Comparison of ENCODE assay signal across 11 mouse cellular contexts in the genomic region with DNA sequence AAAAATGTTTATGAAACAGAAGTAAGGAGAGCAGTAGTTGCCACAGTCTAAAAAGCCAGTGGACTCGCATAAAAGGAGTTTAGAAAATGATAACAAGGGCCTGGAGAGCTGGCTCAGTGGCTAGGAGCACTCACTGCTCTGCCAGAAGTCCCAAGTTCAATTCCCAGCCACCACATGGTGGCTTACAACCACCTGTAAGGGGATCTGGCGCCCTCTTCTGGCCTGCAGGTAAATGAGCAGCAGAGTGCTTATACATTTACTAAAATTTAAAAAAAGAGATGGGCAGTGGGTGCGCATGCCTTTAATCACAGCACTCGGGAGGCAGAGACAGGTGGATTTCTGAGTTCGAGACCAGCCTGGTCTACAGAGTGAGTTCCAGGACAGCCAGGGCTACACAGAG. TPM values are rescaled to one million over a fixed set of nuclear protein-coding genes. Genes with fewer than 3 reads are reported as not detected.
DNase-seq lines count a peak whose midpoint lies in the region; ATAC-seq and TF ChIP-seq lines count a peak whose summit lies in the region.
"Had no signal": no experiment of that assay in that cellular context is flagged by ENCODE, and none has a peak within 500 bp of the region (broad histone marks: within the 10 kb centered on the region; RNA-seq: fewer than 3 reads in every experiment).

No protein-coding gene starts in this region.

- no peak overlapping the region for H3K27ac ChIP-seq in layer of hippocampus, adult 2 months
- no peak overlapping the region for H3K27ac ChIP-seq in CH12.LX (ENCODE audit: insufficient read depth, low read depth)
- H3K27ac ChIP-seq: liver, embryonic 15.5 days had no signal

- peak; percentile 52 for TF ChIP-seq RAD21 in CH12.LX (IDR thresholded peaks at IDR 0.05; ENCODE audit: low read depth, low read length)

- no peaks in the 10 kb centered on the region for H3K27me3 ChIP-seq in CH12.LX (replicated peaks)
- H3K27me3 ChIP-seq: liver, embryonic 15.5 days had no signal

- TF ChIP-seq POLR2A in CH12.LX (IDR thresholded peaks at IDR 0.05; ENCODE audit: low read depth, low read length), result no peak

- no peak overlapping the region for H3K9ac ChIP-seq in CH12.LX (ENCODE audit: insufficient read depth, low read depth)
- H3K9ac ChIP-seq: liver, embryonic 15.5 days had no signal

- dilution Hi-C loops in CH12.LX (cut with MboI; ENCODE audit: extremely low pct_ligation_motif_present, extremely low pct_unique_long_range_greater_than_20kb, low sequenced_read_pairs), result no loop called here

- no peaks in the 10 kb centered on the region for H3K36me3 ChIP-seq in CH12.LX (replicated peaks in 1 of 2; ENCODE audit: control insufficient read depth in 1 of 2, insufficient read depth in 1 of 2, low read length in 1 of 2)
- H3K36me3 ChIP-seq: liver, embryonic 15.5 days had no signal

- ATAC-seq in megakaryocyte progenitor cell, adult 5-6 weeks (replicated peaks; ENCODE audit: poor library complexity), result peak; percentile 64; the same call in 1 of the 2 replicates

- no peaks in the 10 kb centered on the region for H3K79me2 ChIP-seq in CH12.LX (replicated peaks; ENCODE audit: control insufficient read depth, extremely low read depth, insufficient read depth, poor library complexity, severe bottlenecking)

- H3K9me3 ChIP-seq in CH12.LX (replicated peaks; ENCODE audit: low read length), result no peaks in the 10 kb centered on the region
- H3K9me3 ChIP-seq: liver, embryonic 15.5 days had no signal

- intact Hi-C loops in left cerebral cortex, postnatal 4 days (cut with DNase I), result loop anchor here (10.0 kb wide), 1 partner anchor 221 kb away; a partner anchor contains a TSS

- H3K4me2 ChIP-seq in CH12.LX (ENCODE audit: insufficient read depth, low read depth, poor library complexity, severe bottlenecking), result no peak overlapping the region
- H3K4me2 ChIP-seq: liver, embryonic 15.5 days had no signal

- no peak overlapping the region for H3K4me3 ChIP-seq in layer of hippocampus, adult 2 months
- H3K4me3 ChIP-seq in CH12.LX (replicated peaks in 1 of 3; ENCODE audit: low read depth in 2 of 3, low read length in 2 of 3, poor library complexity in 1 of 3), result no peak overlapping the region
- H3K4me3 ChIP-seq: liver, embryonic 15.5 days had no signal

- peak; percentile 62 for TF ChIP-seq CTCF in layer of hippocampus, adult 2 months (conservative IDR thresholded peaks at IDR 0.05)
- peak; percentile 18 to 65; a peak in 3 of 4 replicates for TF ChIP-seq CTCF in CH12.LX (conservative IDR thresholded peaks at IDR 0.05 in 1 of 2, IDR thresholded peaks at IDR 0.05 in 1 of 2; ENCODE audit: low read depth in 2 of 2, low read length in 2 of 2)

- DNase-seq in layer of hippocampus, adult 2 months (ENCODE audit: low spot score in 2 of 2), result no peak
- no peak for DNase-seq in layer of hippocampus, postnatal 36 days
- DNase-seq in CH12.LX (ENCODE audit: extremely low read depth) (no peak), MEL-GATA-1-ER (ENCODE audit: extremely low read depth, low read depth) (peak; percentile 34)
- DNase-seq in urinary bladder, adult 2 months (ENCODE audit: low spot score), result no peak
- no peak for DNase-seq in left cerebral cortex, postnatal 4 days

- no peak for TF ChIP-seq EP300 in CH12.LX (IDR thresholded peaks at IDR 0.05; ENCODE audit: low read length)

- in situ Hi-C loops in CH12.LX (cut with MboI; ENCODE audit: low pct_ligation_motif_present, low pct_unique_long_range_greater_than_20kb, low sequenced_read_pairs), result no loop called here

- H3K4me1 ChIP-seq in CH12.LX (ENCODE audit: control insufficient read depth in 1 of 2, insufficient read depth in 2 of 2), result no peaks in the 10 kb centered on the region
- H3K4me1 ChIP-seq: liver, embryonic 15.5 days had no signal

TF ChIP-seq in CH12.LX, 34 proteins besides CTCF, POLR2A, EP300 and RAD21:
- peak; percentile 40; the same call in 1 of the 2 replicates for TF ChIP-seq MYC (IDR thresholded peaks at IDR 0.05; ENCODE audit: low read depth, low read length)
- no peak for TF ChIP-seq UBTF (IDR thresholded peaks at IDR 0.05; ENCODE audit: low read depth, low read length)
- TF ChIP-seq SMC3 (IDR thresholded peaks at IDR 0.05; ENCODE audit: low read depth, low read length), result peak; percentile 34
TF ChIP-seq in CH12.LX: peak in this region for 2.

RNA-seq across cellular contexts. Expression of a gene that starts 11.8 kb away (rescaled TPM):
- total RNA-seq in layer of hippocampus, adult 2 months (2021), result not detected
- total RNA-seq in layer of hippocampus, postnatal 36 days (2021), result not detected
- not detected in 2 replicates for total RNA-seq in CH12.LX (2012; rRNA removed)
- not detected in 2 replicates for total RNA-seq in CH12.LX (2014; rRNA removed)
- polyA plus RNA-seq in CH12.LX (2012; ENCODE audit: insufficient read length, low read depth), result not detected in 2 replicates
- not detected in 2 replicates for total RNA-seq in megakaryocyte progenitor cell, adult 5-6 weeks (2015)
- not detected in 2 replicates for total RNA-seq in megakaryocyte progenitor cell, adult 5-6 weeks (2017)
- polyA plus RNA-seq in urinary bladder, adult 2 months (2012; rRNA removed), result not detected in 2 replicates
- total RNA-seq in left cerebral cortex, postnatal 4 days (2021), result not detected
- polyA plus RNA-seq: heart, embryonic 16.5 days; neural tube, embryonic 11.5 days; stomach, embryonic 14.5 days had no signal

RNA-seq across cellular contexts. Expression of a gene that starts 22.6 kb away (rescaled TPM):
- 10 to 100 TPM; 26.8 to 27.3 TPM for total RNA-seq in layer of hippocampus, adult 2 months (2021)
- total RNA-seq in layer of hippocampus, postnatal 36 days (2021), result 10 to 100 TPM; 25.9 to 28.1 TPM
- total RNA-seq in CH12.LX (2012; rRNA removed) (8.3 and 9.5 TPM in 2 replicates), CH12.LX (2014; rRNA removed) (13.6 and 14.2 TPM in 2 replicates)
- 10.1 and 11.4 TPM in 2 replicates for polyA plus RNA-seq in CH12.LX (2012; ENCODE audit: insufficient read length, low read depth)
- 26.6 and 32.5 TPM in 2 replicates for total RNA-seq in megakaryocyte progenitor cell, adult 5-6 weeks (2015)
- 21.5 and 31.3 TPM in 2 replicates for total RNA-seq in megakaryocyte progenitor cell, adult 5-6 weeks (2017)
- 5.8 and 7.9 TPM in 2 replicates for polyA plus RNA-seq in urinary bladder, adult 2 months (2012; rRNA removed)
- 10 to 100 TPM; 43.0 to 44.8 TPM for total RNA-seq in left cerebral cortex, postnatal 4 days (2021)
